In the genomic region with DNA sequence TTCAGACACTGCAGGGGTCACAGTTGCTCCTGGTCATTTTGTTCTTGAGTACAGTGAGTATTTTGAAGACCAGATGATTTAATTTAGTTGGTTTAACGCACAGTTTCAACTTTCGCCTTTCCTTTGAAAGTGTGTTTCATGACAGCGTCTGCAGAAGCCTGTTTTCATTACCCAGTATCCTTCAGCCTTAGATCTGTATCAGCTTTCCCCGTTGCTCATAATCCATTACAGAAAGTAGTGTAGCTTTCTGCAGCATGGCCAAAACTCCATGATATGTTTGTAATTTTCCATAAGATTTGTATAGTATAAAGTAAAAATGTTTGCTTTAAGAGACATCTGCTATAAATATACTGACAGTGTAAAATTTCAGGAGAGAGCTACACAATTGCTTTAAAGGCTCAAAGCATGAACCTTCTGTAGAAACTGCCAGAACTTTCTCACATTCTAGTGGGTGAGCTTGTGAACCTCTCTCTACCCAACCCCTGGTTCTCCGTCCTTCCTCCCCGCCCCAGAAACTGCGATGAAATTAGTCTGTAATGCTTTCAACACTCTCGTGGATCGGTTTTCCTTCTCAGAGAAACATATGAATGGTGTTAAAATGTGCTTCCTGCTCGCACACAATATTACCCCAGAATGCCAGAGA, we compare ENCODE assay signal across 16 mouse cellular contexts.
DNase-seq lines count a peak whose midpoint lies in the region; ATAC-seq and TF ChIP-seq lines count a peak whose summit lies in the region.
"Had no signal": no experiment of that assay in that cellular context is flagged by ENCODE, and none has a peak within 500 bp of the region (broad histone marks: within the 10 kb centered on the region; RNA-seq: fewer than 3 reads in every experiment).

No protein-coding gene starts in this region.

- DNase-seq in embryo, embryonic 11 days, result peak; percentile 27
- no peak for DNase-seq in embryo, embryonic 9.5 days (ENCODE audit: extremely low spot score)
- DNase-seq in liver, postnatal 0 days, result no peak
- DNase-seq in liver, embryonic 11.5 days (ENCODE audit: low spot score), result no peak
- peak; percentile 84 for DNase-seq in embryonic facial prominence, embryonic 14.5 days (ENCODE audit: low spot score)
- DNase-seq in urinary bladder, adult 18-20 months (ENCODE audit: low spot score in 2 of 2), result no peak
- DNase-seq: adrenal gland, postnatal 36 days; gastrocnemius, postnatal 36 days; heart, postnatal 10 days; thymus, adult 2 months had no signal

- no peaks in the 10 kb centered on the region for H3K9me3 ChIP-seq in liver, postnatal 0 days (ENCODE audit: low read length)
- no peaks in the 10 kb centered on the region for H3K9me3 ChIP-seq in liver, embryonic 11.5 days (ENCODE audit: control insufficient read depth, low read length)
- no peaks in the 10 kb centered on the region for H3K9me3 ChIP-seq in embryonic facial prominence, embryonic 14.5 days (ENCODE audit: control insufficient read depth, low read length)
- H3K9me3 ChIP-seq in stomach, embryonic 14.5 days (ENCODE audit: control insufficient read depth, low read depth, low read length), result no peaks in the 10 kb centered on the region
- no peaks in the 10 kb centered on the region for H3K9me3 ChIP-seq in forebrain, embryonic 15.5 days
- H3K9me3 ChIP-seq: midbrain, embryonic 12.5 days had no signal

- peak overlapping the region; percentile 38 for H3K4me2 ChIP-seq in liver, postnatal 0 days (ENCODE audit: low read depth, low read length)
- no peak overlapping the region for H3K4me2 ChIP-seq in liver, embryonic 11.5 days
- peak overlapping the region; percentile 42 for H3K4me2 ChIP-seq in embryonic facial prominence, embryonic 14.5 days (ENCODE audit: low read depth, low read length)
- H3K4me2 ChIP-seq in stomach, embryonic 14.5 days (replicated peaks; ENCODE audit: low read depth, low read length), result no peak overlapping the region
- H3K4me2 ChIP-seq in forebrain, embryonic 15.5 days (replicated peaks), result no peak overlapping the region
- H3K4me2 ChIP-seq: midbrain, embryonic 12.5 days had no signal

- TF ChIP-seq CTCF in liver, postnatal 0 days (IDR thresholded peaks at IDR 0.05; ENCODE audit: low read depth), result no peak

- 58% methylated on average over 10 of the region's 10 CpGs for WGBS in liver, postnatal 0 days (ENCODE audit: insufficient replicate concordance)
- 79% methylated on average over 10 of the region's 10 CpGs for WGBS in liver, embryonic 11.5 days
- WGBS in embryonic facial prominence, embryonic 14.5 days, result 21% methylated on average over 10 of the region's 10 CpGs
- WGBS in stomach, embryonic 14.5 days, result 41% methylated on average over 10 of the region's 10 CpGs
- 79% methylated on average over 10 of the region's 10 CpGs for WGBS in forebrain, embryonic 15.5 days

- no peak overlapping the region for H3K9ac ChIP-seq in liver, postnatal 0 days (replicated peaks)
- H3K9ac ChIP-seq in liver, embryonic 11.5 days (ENCODE audit: low read depth, low read length), result no peak overlapping the region
- no peak overlapping the region for H3K9ac ChIP-seq in embryonic facial prominence, embryonic 14.5 days (ENCODE audit: low read depth, low read length)
- no peak overlapping the region for H3K9ac ChIP-seq in stomach, embryonic 14.5 days (replicated peaks; ENCODE audit: low read depth, low read length)
- H3K9ac ChIP-seq in forebrain, embryonic 15.5 days (replicated peaks), result no peak overlapping the region
- H3K9ac ChIP-seq: liver, embryonic 14.5 days; midbrain, embryonic 12.5 days had no signal

- no peak for TF ChIP-seq EP300 in liver, postnatal 0 days (IDR thresholded peaks at IDR 0.05; ENCODE audit: low read depth)

- H3K27me3 ChIP-seq in liver, postnatal 0 days (ENCODE audit: insufficient read depth, low read length), result no peaks in the 10 kb centered on the region
- no peaks in the 10 kb centered on the region for H3K27me3 ChIP-seq in liver, embryonic 11.5 days (replicated peaks; ENCODE audit: control insufficient read depth, insufficient read depth, low read length)
- H3K27me3 ChIP-seq in embryonic facial prominence, embryonic 14.5 days (replicated peaks; ENCODE audit: control insufficient read depth, insufficient read depth, low read length), result no peaks in the 10 kb centered on the region
- no peaks in the 10 kb centered on the region for H3K27me3 ChIP-seq in stomach, embryonic 14.5 days (ENCODE audit: control insufficient read depth, insufficient read depth, low read length)
- H3K27me3 ChIP-seq in forebrain, embryonic 15.5 days, result no peaks in the 10 kb centered on the region
- H3K27me3 ChIP-seq: midbrain, embryonic 12.5 days had no signal

- ATAC-seq in liver, postnatal 0 days, result no peak
- ATAC-seq in liver, embryonic 11.5 days (replicated peaks; ENCODE audit: low FRiP score), result no peak
- no peak for ATAC-seq in embryonic facial prominence, embryonic 14.5 days (ENCODE audit: low read depth)
- peak; percentile 69; the same call in 1 of the 2 replicates for ATAC-seq in stomach, embryonic 14.5 days (ENCODE audit: insufficient number of reproducible peaks, insufficient read depth, low FRiP score, low read depth)
- ATAC-seq in forebrain, embryonic 15.5 days (replicated peaks), result no peak
- ATAC-seq: forebrain, embryonic 16.5 days had no signal

- H3K27ac ChIP-seq in liver, postnatal 0 days (ENCODE audit: low read depth), result no peak overlapping the region
- no peak overlapping the region for H3K27ac ChIP-seq in liver, embryonic 11.5 days (ENCODE audit: low read depth, low read length)
- peak overlapping the region; percentile 77 for H3K27ac ChIP-seq in embryonic facial prominence, embryonic 14.5 days (replicated peaks; ENCODE audit: low read depth, low read length)
- peak overlapping the region; percentile 87 for H3K27ac ChIP-seq in stomach, embryonic 14.5 days (ENCODE audit: low read length)
- no peak overlapping the region for H3K27ac ChIP-seq in forebrain, embryonic 15.5 days (replicated peaks)
- H3K27ac ChIP-seq: left cerebral cortex, adult 2 months; liver, embryonic 14.5 days; midbrain, embryonic 12.5 days had no signal

- no peaks in the 10 kb centered on the region for H3K4me1 ChIP-seq in liver, postnatal 0 days (ENCODE audit: insufficient read depth)
- no peaks in the 10 kb centered on the region for H3K4me1 ChIP-seq in liver, embryonic 11.5 days (replicated peaks; ENCODE audit: control insufficient read depth, insufficient read depth, low read length)
- H3K4me1 ChIP-seq in embryonic facial prominence, embryonic 14.5 days (ENCODE audit: control insufficient read depth, insufficient read depth, low read length), result peaks cover 9% of the 10 kb centered on the region; the same call in 1 of the 2 replicates
- peaks cover 5% of the 10 kb centered on the region; the same call in 1 of the 2 replicates for H3K4me1 ChIP-seq in stomach, embryonic 14.5 days (ENCODE audit: control insufficient read depth, insufficient read depth, low read length)
- H3K4me1 ChIP-seq in forebrain, embryonic 15.5 days, result no peaks in the 10 kb centered on the region
- H3K4me1 ChIP-seq: midbrain, embryonic 12.5 days had no signal

- no peak overlapping the region for H3K4me3 ChIP-seq in liver, postnatal 0 days (ENCODE audit: low read depth, low read length)
- no peak overlapping the region for H3K4me3 ChIP-seq in liver, embryonic 11.5 days (ENCODE audit: low read depth, low read length)
- H3K4me3 ChIP-seq in embryonic facial prominence, embryonic 14.5 days (ENCODE audit: low read depth, low read length), result peak overlapping the region; percentile 17; the same call in 1 of the 2 replicates
- H3K4me3 ChIP-seq in stomach, embryonic 14.5 days (ENCODE audit: low read depth, low read length), result no peak overlapping the region
- no peak overlapping the region for H3K4me3 ChIP-seq in forebrain, embryonic 15.5 days
- H3K4me3 ChIP-seq: left cerebral cortex, adult 2 months; midbrain, embryonic 12.5 days had no signal

- H3K36me3 ChIP-seq in liver, postnatal 0 days (replicated peaks; ENCODE audit: insufficient read depth, low read length), result no peaks in the 10 kb centered on the region
- no peaks in the 10 kb centered on the region for H3K36me3 ChIP-seq in liver, embryonic 11.5 days (ENCODE audit: control insufficient read depth, insufficient read depth, low read length)
- no peaks in the 10 kb centered on the region for H3K36me3 ChIP-seq in embryonic facial prominence, embryonic 14.5 days (ENCODE audit: control insufficient read depth, insufficient read depth, low read length)
- no peaks in the 10 kb centered on the region for H3K36me3 ChIP-seq in stomach, embryonic 14.5 days (ENCODE audit: control insufficient read depth, insufficient read depth, low read length)
- H3K36me3 ChIP-seq in forebrain, embryonic 15.5 days, result no peaks in the 10 kb centered on the region
- H3K36me3 ChIP-seq: midbrain, embryonic 12.5 days had no signal

Comparison
In these comparisons a context has a peak if more than half of its experiments do, and no peak if none do; other contexts are left out.
1. DNase-seq: peak in embryo, embryonic 11 days (single experiment) and embryonic facial prominence, embryonic 14.5 days (single experiment); none in embryo, embryonic 9.5 days (single experiment), liver, postnatal 0 days (single experiment), liver, embryonic 11.5 days (single experiment) and urinary bladder, adult 18-20 months (0 of 2).
2. H3K4me2 ChIP-seq: peak in liver, postnatal 0 days (single experiment) and embryonic facial prominence, embryonic 14.5 days (single experiment); none in liver, embryonic 11.5 days (single experiment), stomach, embryonic 14.5 days (single experiment) and forebrain, embryonic 15.5 days (single experiment).
3. H3K27ac ChIP-seq: peak in embryonic facial prominence, embryonic 14.5 days (single experiment) and stomach, embryonic 14.5 days (single experiment); none in liver, postnatal 0 days (single experiment), liver, embryonic 11.5 days (single experiment) and forebrain, embryonic 15.5 days (single experiment).